Mouse (Mus musculus): Measurements from ENCODE around the gene Slc6a3. TPM values are rescaled to one million over a fixed set of nuclear protein-coding genes. Genes with fewer than 3 reads are reported as not detected.

Slc6a3 gene
- polyA plus RNA-seq, 1 experiment from 2014 or later = 0.14 TPM

DNA sequence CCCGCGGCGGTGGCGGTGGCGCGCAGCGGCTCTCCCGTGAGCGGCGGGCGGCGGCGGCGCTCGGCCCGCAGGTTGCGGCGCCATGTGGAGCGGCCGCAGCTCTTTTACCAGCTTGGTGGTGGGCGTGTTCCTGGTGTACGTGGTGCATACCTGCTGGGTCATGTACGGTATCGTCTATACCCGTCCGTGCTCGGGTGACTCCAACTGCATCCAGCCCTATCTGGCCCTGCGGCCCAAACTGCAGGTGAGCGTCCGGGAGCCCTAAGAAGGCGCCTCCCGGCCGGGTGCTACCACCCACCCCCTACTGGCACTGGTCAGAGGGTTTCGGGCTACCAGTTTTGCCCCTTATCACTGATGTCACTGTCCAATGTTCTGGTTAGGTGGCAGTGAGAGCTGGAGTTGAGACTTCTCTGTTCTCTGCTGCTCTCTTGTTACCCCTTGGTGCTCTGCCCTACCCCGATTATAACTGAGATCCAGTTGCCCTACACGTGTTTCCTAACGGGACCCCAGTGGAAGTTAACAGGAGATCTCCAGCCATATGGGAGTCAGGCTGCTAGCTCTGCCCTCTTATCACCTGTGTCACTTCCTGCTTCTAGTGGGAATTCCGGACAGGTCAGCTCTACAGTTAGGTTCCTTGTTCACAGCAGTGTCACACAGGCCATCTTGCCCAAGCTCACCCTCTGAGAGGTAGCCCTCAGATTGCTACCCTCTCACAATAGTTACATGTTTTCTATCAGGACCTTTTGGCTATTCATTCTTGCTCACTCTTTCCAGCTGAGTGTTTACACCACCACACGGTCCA, 67.8 kb downstream of the Slc6a3 start:
- 3% methylated on average over 39 of the region's 39 CpGs for WGBS
- Histone ChIP-seq H3K27ac (ENCODE audit: low read length) (peak overlapping the region; percentile 66; the same call in 1 of the 2 replicates), H3K36me3 (ENCODE audit: control insufficient read depth, insufficient read depth) (peaks cover 24% of the 10 kb centered on the region), H3K4me2 (ENCODE audit: low read length) (peak overlapping the region; percentile 97), H3K4me3 (replicated peaks; ENCODE audit: low read length) (peak overlapping the region; percentile 93), H3K27me3 (replicated peaks; ENCODE audit: control insufficient read depth, insufficient read depth, low read length) (no peaks in the 10 kb centered on the region), H3K9ac (replicated peaks; ENCODE audit: low read depth, low read length) (peak overlapping the region; percentile 87), H3K9me3 (ENCODE audit: control insufficient read depth, low read length) (no peaks in the 10 kb centered on the region), H3K4me1 (replicated peaks; ENCODE audit: control insufficient read depth, insufficient read depth, low read length) (peaks cover 19% of the 10 kb centered on the region)
- peak; percentile 78 for ATAC-seq

DNA sequence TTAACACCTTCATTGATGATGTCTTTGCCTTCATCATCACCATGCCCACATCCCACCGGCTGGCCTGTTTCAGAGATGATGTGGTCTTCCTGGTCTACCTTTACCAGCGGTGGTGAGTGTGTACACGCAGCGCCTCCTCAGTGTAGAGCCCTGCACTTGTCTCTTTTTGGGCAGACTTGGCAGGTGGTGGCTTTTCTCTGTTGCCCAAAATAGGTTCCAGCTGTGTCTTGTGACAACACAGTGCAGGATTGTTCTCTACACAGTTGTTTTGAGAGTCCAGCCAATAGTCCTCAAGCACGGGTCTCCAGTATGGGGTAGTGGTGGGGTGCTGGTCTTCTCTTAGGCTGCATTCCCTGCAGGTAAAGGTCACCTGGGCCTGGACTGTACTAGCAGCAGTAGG, 81.9 kb downstream of the Slc6a3 start:
- no peaks in the 10 kb centered on the region for H3K27me3 ChIP-seq (replicated peaks; ENCODE audit: control insufficient read depth, insufficient read depth, low read length)
- H3K4me1 ChIP-seq (replicated peaks; ENCODE audit: control insufficient read depth, insufficient read depth, low read length) = no peaks in the 10 kb centered on the region
- H3K27ac ChIP-seq (ENCODE audit: low read length) = no peak overlapping the region
- H3K4me3 ChIP-seq (replicated peaks; ENCODE audit: low read length) = no peak overlapping the region
- no peaks in the 10 kb centered on the region for H3K9me3 ChIP-seq (ENCODE audit: control insufficient read depth, low read length)
- no peak overlapping the region for H3K9ac ChIP-seq (replicated peaks; ENCODE audit: low read depth, low read length)
- no peak overlapping the region for H3K4me2 ChIP-seq (ENCODE audit: low read length)
- 93% methylated on average over 5 of the region's 5 CpGs for WGBS
- H3K36me3 ChIP-seq (ENCODE audit: control insufficient read depth, insufficient read depth) = peaks cover 59% of the 10 kb centered on the region
- ATAC-seq = no peak

DNA sequence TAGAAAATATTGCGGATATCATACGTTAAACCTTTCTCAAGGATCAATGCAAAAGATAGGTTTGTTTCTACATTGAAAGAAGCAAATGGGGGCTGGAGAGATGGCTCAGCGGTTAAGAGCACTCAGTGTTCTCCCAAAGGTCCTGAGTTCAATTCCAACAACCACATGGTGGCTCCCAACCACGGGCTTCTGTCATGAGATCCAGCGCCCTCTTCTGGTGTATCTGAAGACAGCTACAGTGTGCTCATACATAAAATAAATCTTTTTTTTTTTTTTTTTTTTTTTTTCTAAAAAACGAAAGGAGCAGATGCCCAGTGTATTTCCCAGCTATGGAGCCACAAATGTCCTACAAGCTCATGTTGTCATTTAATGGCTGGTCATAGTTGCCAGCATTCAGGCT, 84.1 kb downstream of the Slc6a3 start:
- no peak overlapping the region for H3K4me2 ChIP-seq (ENCODE audit: low read length)
- H3K36me3 ChIP-seq (ENCODE audit: control insufficient read depth, insufficient read depth) = peaks cover 45% of the 10 kb centered on the region
- H3K4me1 ChIP-seq (replicated peaks; ENCODE audit: control insufficient read depth, insufficient read depth, low read length) = no peaks in the 10 kb centered on the region
- no peak overlapping the region for H3K27ac ChIP-seq (ENCODE audit: low read length)
- no peak overlapping the region for H3K9ac ChIP-seq (replicated peaks; ENCODE audit: low read depth, low read length)
- 72% methylated on average over 6 of the region's 6 CpGs for WGBS
- H3K27me3 ChIP-seq (replicated peaks; ENCODE audit: control insufficient read depth, insufficient read depth, low read length) = no peaks in the 10 kb centered on the region
- no peaks in the 10 kb centered on the region for H3K9me3 ChIP-seq (ENCODE audit: control insufficient read depth, low read length)
- H3K4me3 ChIP-seq (replicated peaks; ENCODE audit: low read length) = no peak overlapping the region
- ATAC-seq = no peak

DNA sequence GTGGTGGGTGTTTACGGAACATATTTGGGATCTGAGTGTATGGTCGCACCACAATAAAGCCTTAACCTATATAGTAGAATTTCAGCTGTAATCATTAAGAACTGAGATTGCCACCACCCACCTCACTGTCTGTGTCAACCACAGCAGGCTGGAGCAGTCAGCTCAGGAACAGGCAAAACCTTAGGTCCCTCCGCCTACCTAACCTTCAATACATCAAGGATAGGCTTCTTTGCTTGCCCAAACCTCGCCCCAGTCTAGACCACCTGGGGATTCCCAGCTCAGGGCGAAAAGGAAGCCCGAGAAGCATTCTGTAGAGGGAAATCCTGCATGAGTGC, 89.8 kb downstream of the Slc6a3 start:
- no peaks in the 10 kb centered on the region for H3K27me3 ChIP-seq (replicated peaks; ENCODE audit: control insufficient read depth, insufficient read depth, low read length)
- peak overlapping the region; percentile 95 for H3K4me2 ChIP-seq (ENCODE audit: low read length)
- peak overlapping the region; percentile 72 for H3K4me3 ChIP-seq (replicated peaks; ENCODE audit: low read length)
- peak overlapping the region; percentile 79 for H3K9ac ChIP-seq (replicated peaks; ENCODE audit: low read depth, low read length)
- no peak for ATAC-seq
- peaks cover 28% of the 10 kb centered on the region for H3K4me1 ChIP-seq (replicated peaks; ENCODE audit: control insufficient read depth, insufficient read depth, low read length)
- H3K27ac ChIP-seq (ENCODE audit: low read length) = no peak overlapping the region
- H3K36me3 ChIP-seq (ENCODE audit: control insufficient read depth, insufficient read depth) = peaks cover 2% of the 10 kb centered on the region; the same call in 1 of the 2 replicates
- 48% methylated on average over 6 of the region's 6 CpGs for WGBS
- no peaks in the 10 kb centered on the region for H3K9me3 ChIP-seq (ENCODE audit: control insufficient read depth, low read length)

DNA sequence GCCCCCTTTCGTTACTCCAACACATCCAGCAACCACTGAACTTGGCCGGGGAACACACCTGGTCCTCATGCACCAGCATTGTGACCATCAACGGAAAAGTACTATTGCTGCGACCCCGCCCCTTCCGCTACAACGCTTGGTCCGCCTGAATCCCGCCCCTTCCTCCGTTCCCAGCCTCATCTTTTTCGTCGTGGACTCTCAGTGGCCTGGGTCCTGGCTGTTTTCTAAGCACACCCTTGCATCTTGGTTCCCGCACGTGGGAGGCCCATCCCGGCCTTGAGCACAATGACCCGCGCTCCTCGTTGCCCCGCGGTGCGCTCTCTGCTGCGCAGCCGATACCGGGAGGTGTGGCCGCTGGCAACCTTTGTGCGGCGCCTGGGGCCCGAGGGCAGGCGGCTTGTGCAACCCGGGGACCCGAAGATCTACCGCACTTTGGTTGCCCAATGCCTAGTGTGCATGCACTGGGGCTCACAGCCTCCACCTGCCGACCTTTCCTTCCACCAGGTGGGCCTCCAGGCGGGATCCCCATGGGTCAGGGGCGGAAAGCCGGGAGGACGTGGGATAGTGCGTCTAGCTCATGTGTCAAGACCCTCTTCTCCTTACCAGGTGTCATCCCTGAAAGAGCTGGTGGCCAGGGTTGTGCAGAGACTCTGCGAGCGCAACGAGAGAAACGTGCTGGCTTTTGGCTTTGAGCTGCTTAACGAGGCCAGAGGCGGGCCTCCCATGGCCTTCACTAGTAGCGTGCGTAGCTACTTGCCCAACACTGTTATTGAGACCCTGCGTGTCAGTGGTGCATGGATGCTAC, 90.4 kb downstream of the Slc6a3 start, which contains the start of gene Tert:
Gene Tert, plus strand, starts transcription at position 167 of the 805 bp plus-strand sequence.
- Histone ChIP-seq H3K4me1 (replicated peaks; ENCODE audit: control insufficient read depth, insufficient read depth, low read length) (peaks cover 28% of the 10 kb centered on the region), H3K4me3 (replicated peaks; ENCODE audit: low read length) (peak within 1 kb of the TSS; percentile 72), H3K9ac (replicated peaks; ENCODE audit: low read depth, low read length) (peak within 1 kb of the TSS; percentile 79), H3K36me3 (ENCODE audit: control insufficient read depth, insufficient read depth) (no peaks in the 10 kb centered on the region), H3K27ac (ENCODE audit: low read length) (no peak within 1 kb of the TSS), H3K27me3 (replicated peaks; ENCODE audit: control insufficient read depth, insufficient read depth, low read length) (no peaks in the 10 kb centered on the region), H3K4me2 (ENCODE audit: low read length) (peak within 1 kb of the TSS; percentile 95), H3K9me3 (ENCODE audit: control insufficient read depth, low read length) (no peaks in the 10 kb centered on the region)
- 8% methylated on average over 47 of the region's 47 CpGs for WGBS
- ATAC-seq = peak; percentile 88

Other genes starting within 250 kb of the Slc6a3 start
- 92.2 and 93.9 TPM in 2 replicates for gene Mrpl36, start 208.2 kb upstream of the Slc6a3 start, polyA plus RNA-seq (2015; fragmentation: Nextera tagmentation; extraction: Ambion mirVana)
- gene Ndufs6, start 208.2 kb upstream of the Slc6a3 start, polyA plus RNA-seq (2015; fragmentation: Nextera tagmentation; extraction: Ambion mirVana) = 313 and 333 TPM in 2 replicates
- gene Lpcat1, start 69.5 kb upstream of the Slc6a3 start, polyA plus RNA-seq (2015; fragmentation: Nextera tagmentation; extraction: Ambion mirVana) = 62.3 and 64.7 TPM in 2 replicates
- 125 and 130 TPM in 2 replicates for gene Clptm1l, start 67.3 kb downstream of the Slc6a3 start, polyA plus RNA-seq (2015; fragmentation: Nextera tagmentation; extraction: Ambion mirVana)
- gene Tert, start 90.2 kb downstream of the Slc6a3 start, polyA plus RNA-seq (2015; fragmentation: Nextera tagmentation; extraction: Ambion mirVana) = 5.5 and 7.6 TPM in 2 replicates
- gene Slc6a18, start 141.3 kb downstream of the Slc6a3 start, polyA plus RNA-seq (2015; fragmentation: Nextera tagmentation; extraction: Ambion mirVana) = not detected in 2 replicates
- gene Slc6a19, start 168.1 kb downstream of the Slc6a3 start, polyA plus RNA-seq (2015; fragmentation: Nextera tagmentation; extraction: Ambion mirVana) = 0.09 and 0.27 TPM in 2 replicates
- 13.5 and 14.9 TPM in 2 replicates for gene Slc12a7, start 196.3 kb downstream of the Slc6a3 start, polyA plus RNA-seq (2015; fragmentation: Nextera tagmentation; extraction: Ambion mirVana)

Measured in forebrain, embryonic 16.5 days (tissue).